Mouse (Mus musculus) thymus, adult 2 months (tissue): ENCODE data around the gene Rarb.

Experiments
- CTCF ChIP-seq: fragments of 200-500 bp; IDR thresholded peaks from 2 replicates; pipeline ENCODE4 v1.5.1; 2012; ENCODE audit warnings: mild to moderate bottlenecking, control low read depth, low read length, moderate library complexity, borderline replicate concordance; ENCODE audit not compliant: control insufficient read depth, poor library complexity, insufficient read depth; ENCODE audit errors: extremely low read depth
- POLR2A ChIP-seq: fragments of 200-500 bp; IDR thresholded peaks from 2 replicates; pipeline ENCODE4 v1.6.1; 2012; ENCODE audit warnings: mild to moderate bottlenecking, low read length, control low read depth, moderate library complexity; ENCODE audit not compliant: control insufficient read depth, poor library complexity, insufficient read depth; ENCODE audit errors: extremely low read depth

GRCm38 (mm10) chr14:16613975-16614374 lies 205.0 kb downstream of the Rarb start:
- no peak for TF ChIP-seq CTCF
- no peak for TF ChIP-seq POLR2A
